Mouse (Mus musculus) thymus, postnatal 0 days (tissue): ENCODE data around the gene Ankrd13b. TPM values are rescaled to one million over a fixed set of nuclear protein-coding genes. Genes with fewer than 3 reads are reported as not detected.
"Not testable (repeated sequence)": the region's sequence is repeated elsewhere in the genome, so short reads cannot be mapped to it uniquely, and the experiment has no call there.

ENCODE experiments used
- DNase-seq: peaks from one replicate; pipeline ENCODE4 v3.0.0-alpha.2; 2015; ENCODE audit warnings: low spot score
- polyA plus RNA-seq: library from polyadenylated mRNA; unstranded; fragments of >200 nt; fragmentation: Nextera tagmentation; extraction: Ambion mirVana; gene quantifications from 2 replicates; pipeline ENCODE4 v1.2.1, GENCODE M21; 2015

The Ankrd13b gene
- 3.1 TPM in 2 replicates for polyA plus RNA-seq

DNA sequence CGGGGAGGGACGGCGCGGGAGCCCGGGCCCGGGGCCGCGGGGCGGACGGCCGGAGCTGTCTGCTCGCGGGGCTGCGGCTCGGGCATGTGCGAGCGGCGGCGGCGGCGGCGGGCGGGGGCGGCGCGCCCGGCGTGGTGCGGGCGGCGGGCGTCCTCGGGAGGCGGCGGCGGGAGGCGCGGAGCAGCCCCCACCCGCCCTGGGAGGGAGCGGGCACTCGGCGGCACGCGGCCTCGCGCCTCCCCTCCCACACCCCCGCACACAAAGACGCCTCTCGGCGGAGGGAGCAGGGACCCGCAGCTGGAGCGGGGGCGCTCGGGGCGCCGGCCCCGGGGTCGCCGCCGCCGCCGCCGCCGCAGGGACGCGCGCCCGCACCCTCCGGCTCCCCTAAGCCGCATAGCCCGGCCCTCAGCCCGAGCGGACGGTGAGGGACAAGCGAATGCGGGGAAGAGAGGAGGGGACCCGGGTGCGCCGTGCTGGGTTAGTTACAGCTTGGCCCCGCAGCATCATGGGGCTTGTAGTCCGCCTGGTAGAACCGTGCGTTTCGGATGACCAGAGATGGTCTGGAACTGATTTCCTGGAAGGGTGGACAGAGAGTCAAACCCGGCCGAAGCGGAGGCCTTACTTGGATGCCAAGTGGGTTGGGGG lies at the start of gene Ankrd13b:
Ankrd13b (minus strand) TSS at position 88 of the 645 bp plus-strand sequence.
- peak; percentile 35 for DNase-seq

DNA sequence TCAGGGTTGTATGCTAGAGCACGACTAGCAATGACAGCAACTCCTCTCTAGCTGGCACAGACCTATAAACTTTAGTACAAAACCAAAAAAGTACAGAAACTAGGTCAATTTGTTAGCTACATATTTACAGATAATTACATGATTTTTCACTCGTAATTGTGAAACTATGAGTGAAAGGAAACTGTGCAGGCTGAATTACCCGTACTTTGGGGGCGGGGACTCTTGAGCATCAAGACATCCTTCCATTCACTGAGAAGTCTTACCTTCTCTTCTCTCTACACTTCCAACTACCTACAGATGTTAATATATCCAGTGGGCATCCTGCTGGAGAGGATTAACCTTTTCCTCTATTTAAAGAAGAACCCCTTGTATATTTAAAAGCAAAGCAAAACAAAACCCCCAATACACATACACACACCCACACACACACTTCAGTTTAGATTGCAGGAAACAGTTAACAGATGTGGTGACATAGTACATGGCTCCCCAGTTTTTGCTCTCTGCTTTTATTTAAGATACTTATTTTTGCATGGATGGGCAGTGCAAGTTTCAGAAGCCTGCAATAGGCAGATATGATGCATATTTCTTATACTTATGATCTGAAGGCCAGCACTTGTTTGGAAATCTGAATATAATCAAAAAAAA lies 42.8 kb upstream of the Ankrd13b start:
- no peak for DNase-seq

DNA sequence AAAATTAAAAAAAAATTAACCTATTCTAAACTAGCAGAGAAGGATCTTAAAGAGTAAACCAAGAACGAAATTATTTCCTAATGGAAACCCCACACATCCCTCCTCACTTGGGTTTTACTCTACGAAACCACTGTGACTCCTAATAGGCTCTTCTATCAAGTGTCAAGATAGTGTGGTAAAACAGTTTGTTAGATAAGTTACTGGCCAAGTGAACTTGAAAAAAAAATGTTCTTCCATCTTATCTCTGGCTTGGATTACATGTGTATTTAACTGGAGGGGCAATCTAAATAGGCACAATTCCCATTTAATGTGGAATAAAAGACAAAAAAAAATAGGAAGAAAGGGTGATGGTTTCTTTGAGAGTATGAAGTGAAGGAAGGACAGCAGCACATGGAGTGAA lies 41.4 kb upstream of the Ankrd13b start:
- no peak for DNase-seq

DNA sequence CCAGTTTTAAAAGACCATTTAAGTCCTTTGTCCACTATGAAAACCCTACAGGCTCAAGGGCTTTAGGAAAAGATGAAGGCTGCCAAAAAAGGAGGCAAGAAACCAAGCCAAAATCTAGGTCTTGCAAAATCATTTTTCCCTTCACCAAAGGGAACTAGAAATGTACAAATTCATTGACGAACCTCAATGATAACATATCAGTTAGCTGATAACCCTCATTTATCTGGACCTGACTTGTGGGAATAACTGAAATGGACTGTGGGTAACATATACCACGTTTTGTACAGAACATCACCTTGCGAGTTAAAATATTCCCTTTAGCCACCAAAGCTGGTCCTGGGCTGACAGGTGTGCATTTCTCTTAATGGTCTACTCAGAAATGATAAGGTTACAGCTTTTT lies 40.2 kb upstream of the Ankrd13b start:
- DNase-seq: no peak

DNA sequence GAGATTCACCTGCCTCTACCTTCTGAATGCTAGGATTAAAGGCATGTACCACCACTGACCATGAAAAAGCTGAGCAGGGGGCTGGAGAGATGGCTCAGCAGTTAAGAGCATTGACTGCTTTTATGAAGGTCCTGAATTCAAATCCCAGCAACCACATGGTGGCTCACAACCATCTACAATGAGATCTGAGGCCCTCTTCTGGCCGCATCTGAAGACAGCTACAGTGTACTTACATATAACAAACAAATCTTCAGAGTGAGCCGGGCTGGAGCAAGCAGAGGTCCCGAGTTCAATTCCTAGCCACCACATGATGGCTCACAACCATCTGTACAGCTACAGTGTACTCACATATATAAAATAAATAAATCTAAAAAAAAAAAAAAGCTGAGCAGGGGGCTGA lies 38.9 kb upstream of the Ankrd13b start:
- DNase-seq: not testable (repeated sequence)

DNA sequence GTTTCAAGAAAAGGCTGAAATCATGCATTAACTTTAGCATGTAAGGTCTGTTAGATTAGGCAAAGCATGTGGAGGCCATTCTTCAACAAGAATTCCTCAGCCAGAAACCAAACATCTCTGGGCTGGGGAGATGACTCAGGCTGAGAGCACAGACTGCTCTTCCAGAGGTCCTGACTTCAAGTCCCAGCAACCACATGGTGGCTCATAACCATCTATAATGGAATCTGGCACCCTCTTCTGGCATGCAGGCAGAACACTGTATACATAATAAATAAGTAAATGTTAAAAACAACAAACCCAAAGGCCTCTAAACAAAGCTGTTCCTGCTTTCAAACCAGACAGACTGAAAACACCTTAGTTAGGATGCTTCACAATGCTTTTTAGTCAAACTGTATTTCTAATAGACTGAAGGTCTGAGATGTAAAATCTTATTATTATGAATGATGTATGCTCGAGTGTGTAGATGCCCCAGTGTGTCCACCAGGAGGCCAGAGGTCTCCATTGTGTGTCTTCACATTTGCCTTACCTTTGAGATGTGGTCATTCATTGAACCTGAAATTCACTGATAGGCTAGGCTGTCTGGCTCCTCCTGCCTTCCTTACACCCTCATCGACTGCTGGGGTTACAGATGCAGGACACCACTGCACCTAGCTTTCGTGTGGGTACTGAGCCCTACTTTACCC lies 36.5 kb upstream of the Ankrd13b start:
- DNase-seq: no peak

DNA sequence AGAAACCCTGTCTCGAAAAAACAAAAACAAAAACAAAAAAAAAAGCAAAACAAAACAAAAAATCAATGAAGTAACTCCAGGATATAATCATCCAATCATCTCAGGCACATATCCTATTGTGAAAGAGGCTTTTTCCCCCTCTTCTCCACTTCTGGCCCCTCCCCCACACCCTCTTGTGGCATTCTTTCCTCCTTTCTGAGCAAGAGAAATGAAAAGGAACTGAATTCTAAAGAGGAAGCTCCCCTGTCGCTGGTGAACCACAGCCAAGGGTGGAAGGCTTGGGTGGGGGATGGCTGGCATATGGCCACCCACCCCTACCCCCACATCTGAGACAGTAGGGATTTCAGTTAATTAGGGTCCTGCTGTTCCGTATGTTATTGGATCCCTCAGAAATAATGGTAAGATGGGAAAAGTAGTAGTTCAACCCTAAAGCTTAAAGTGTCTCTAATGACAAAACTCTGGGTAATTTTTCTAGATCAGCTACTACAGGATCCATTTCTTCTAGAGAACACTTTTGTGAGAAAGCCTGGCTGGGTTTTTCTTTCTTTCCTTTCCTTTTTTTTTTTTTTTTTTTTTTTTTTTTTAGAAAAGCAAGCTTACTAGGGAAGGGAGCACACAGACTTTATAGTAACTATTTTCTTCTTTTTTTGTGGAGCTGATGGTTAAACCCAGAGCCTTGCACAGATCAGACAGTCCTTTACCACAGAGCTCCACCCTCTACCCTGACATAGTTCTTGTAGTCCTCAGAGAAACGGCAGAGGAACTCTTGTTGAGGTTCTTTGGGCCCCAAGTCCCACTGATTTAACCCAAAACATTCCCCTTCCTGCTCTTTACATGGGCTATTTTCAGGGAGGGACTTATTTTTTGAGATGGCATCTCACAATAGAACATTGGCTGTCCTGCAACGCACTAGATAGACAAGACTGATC lies 31.4 kb upstream of the Ankrd13b start:
- peak; percentile 53 for DNase-seq

DNA sequence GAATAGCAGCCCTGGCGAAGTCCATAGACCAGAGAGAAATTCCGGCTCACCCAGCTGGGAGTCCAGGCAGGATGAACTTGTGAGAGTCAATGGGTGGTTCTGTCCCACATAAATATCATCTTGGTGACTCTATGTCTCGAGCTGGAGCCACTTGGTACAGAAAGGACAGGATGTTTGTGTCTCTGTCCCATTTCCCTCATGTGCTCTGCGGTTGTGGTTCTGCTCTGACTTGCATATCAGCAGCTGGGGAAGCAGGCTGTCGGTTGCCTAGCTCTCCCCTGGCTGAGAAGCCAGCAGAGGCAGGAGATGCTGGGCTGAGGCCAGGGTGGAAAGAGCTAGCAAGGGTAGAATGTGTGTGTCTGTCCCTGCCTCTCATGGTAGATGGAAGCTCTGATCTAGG lies 29.6 kb upstream of the Ankrd13b start, which contains the start of gene Gm10392:
Gm10392 (minus strand) TSS at position 156 of the 400 bp plus-strand sequence.
- DNase-seq: peak; percentile 92

DNA sequence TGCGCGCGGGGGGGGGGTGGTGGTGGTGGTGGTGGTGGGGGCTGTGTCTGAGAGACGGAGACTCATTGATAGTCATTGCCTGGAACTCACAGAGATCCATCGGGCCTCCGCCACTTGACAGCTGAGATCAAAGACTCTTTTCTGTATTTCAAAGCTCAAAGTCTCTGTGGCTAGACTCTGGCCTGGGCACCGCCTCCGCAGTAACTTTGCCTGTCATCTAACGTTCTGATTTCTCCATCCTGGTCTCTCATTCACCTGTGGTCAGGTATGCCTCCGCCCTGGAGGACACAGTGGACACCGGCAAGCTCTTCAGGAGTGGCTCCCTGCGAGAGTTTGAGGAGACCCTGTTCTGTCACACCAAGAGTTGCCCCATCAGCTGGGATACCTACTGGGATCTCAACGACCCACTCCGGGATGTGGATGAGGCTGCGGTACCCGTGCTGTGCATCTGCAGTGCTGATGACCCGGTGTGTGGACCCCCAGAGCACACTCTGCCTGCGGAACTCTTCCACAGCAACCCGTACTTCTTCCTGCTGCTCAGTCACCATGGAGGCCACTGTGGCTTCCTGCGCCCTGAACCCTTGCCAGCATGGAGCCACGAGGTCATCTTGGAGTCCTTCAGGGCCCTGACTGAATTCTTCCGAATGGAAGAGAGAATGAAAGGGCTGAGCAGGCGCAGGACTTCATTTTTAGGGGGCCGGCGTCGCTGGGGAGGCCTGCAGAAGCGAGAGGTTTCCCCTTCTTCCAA lies 28.7 kb upstream of the Ankrd13b start:
- DNase-seq: peak; percentile 47

DNA sequence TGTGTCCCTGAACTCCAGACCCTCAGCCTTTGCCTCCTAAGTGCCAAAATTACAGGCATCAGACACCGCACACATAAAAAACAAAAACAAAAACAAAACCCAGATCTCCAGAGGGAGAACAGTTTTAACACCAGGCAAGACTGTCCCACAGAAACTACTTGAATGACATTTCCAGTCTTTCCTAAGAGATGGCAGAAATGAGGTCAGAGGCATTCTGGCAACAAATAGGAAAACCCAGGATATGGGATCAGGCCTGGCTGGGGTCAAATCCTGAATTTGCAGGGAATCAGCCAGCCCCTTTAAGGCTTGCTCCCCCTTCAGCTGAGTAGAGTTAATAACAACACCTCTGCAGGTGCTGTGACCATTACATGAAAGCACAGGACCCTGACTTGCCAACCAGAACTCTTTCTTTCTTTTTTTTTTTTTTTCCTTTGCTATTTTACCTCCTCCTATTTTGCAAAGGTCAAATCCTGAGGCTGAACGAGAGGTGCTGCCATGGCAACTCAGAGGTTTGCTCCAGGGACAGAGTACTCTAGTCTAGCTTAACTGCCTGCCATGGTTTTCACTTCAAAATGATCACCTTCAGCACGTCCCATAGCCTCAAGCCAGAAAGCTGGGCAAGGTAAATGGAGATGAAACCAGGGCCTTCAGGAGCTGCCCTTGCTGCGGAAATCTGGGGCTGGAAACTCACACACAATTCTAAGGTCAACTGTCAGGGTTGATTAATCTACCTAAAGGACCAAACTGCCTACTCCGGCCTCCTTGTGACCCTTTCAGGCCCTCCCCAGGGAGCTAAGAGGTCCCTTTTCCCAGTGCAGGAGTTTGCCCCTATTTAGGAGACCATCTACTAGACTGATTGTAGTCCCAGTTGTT lies 27.3 kb upstream of the Ankrd13b start:
- DNase-seq: no peak

DNA sequence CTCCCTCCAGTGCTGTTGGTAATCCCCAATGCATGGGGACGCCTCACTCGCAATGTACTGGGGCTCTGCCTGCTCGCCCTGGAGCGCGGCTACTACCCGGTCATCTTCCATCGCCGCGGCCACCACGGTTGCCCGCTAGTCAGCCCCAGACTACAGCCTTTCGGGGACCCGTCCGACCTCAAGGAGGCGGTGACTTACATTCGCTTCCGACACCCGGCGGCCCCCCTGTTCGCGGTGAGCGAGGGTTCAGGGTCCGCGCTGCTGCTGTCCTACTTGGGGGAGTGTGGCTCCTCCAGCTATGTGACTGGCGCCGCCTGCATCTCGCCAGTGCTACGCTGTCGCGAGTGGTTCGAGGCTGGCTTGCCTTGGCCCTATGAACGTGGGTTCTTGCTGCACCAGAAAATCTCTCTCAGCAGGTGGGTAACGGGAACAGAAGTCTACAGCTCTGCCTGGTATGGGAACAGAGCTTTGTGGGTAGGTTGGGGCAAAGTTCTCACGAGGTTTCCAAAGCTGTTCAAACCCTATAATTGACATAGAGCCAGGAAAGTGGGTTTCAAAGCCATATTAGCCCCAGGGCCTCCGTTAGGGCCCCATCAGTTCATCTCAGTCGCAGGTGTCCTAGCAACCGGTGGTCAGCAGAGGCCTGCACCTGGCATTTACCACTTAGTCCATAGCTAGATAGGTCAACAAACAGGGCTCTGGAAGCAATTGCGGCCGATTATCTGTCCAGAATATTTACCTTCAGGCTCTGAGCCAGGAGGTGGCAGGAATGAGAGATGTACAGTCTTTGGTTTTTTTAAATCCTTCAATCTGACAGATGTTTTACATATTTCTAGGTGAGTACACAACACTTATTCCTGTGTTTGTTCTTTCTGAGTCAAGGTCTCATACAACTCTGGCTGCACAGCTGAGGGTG lies 26.4 kb upstream of the Ankrd13b start, which contains the start of gene Trp53i13:
Trp53i13 (minus strand) TSS at position 344 of the 916 bp plus-strand sequence.
- DNase-seq: peak; percentile 57

DNA sequence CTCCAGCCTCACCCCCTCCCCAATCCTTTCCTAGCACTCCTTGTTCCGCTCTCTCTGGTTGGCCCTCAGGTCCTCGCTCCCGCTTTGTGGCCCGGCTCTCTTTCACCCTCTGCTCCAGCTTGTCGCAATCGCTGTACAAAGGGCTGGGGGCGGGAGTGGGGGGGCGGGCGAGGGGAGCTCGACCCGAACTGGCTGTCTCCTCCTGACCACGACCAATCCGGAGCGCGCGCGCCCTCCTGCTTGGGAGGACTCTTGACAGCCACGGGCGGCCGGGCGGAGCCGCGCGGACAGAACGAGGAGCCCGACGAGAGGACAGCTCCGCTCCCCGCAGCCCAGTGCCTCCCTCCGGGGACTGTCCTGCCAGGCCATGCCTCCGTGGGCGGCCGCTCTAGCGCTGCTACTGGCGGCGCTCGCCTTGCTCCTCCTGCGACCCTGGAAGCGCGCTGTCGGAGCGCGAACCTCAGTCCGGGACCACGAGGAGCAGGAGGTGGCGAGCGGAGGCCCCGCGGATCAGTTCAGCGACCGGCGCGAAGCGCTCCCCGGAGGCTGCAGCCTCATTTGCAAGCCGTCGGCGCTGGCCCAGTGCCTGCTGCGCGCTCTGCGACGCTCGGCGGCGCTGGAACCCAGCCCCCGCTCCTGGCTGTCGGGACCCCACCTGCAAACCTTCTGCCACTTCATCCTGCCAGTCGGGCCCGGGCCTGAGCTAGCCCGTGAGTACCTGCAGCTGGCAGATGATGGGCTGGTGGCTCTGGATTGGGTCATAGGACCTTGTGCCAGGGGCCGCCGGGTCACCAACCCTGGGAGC lies 25.6 kb upstream of the Ankrd13b start, which contains the start of gene Abhd15:
Abhd15 (plus strand) TSS at position 290 of the 805 bp plus-strand sequence.
- peak; percentile 77 for DNase-seq

DNA sequence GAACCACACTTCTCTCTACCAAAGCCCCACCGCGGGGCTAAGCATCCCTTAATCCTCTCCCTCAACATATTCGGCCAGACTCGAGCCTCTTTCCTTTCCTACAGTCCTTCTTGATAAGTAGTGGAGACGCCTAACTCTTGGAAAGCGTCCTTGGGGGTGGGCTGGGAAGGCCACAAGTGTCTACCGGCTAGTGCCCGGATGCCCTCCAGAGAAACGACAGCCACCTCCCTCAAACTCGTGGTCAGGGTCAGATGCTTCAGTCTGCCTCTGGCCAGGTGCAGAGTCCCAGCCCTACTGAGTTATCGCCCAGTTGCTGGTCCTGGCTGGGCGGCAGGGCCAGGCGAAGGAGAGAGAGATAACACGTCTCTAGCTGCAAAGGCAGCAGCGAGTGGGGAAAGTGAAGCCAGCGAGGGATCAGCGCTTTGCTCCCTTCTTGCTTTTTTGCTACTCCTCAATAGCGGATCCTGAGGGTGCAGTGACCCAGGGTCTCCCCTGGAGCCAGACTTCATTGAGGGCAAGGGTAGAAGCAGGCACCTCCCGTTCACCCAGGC lies 24.9 kb upstream of the Ankrd13b start:
- peak; percentile 35 for DNase-seq

DNA sequence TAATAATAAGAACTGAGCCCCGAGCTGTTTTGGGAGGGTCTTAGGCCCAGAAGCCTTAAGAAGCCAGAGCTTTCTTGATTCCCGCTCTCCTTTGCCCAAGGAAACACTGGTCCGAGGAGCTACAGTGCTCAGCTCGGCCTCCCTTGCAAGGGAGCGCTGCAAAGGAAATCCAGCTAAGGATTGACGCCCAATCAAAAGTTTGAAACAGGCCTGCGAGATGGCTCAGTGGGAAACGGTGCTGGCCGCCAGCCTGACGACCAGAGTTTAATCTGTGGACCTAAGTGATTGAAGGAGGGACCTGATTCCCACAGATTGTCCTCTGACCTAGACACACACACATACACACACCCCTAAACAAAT lies 24.3 kb upstream of the Ankrd13b start:
- no peak for DNase-seq

DNA sequence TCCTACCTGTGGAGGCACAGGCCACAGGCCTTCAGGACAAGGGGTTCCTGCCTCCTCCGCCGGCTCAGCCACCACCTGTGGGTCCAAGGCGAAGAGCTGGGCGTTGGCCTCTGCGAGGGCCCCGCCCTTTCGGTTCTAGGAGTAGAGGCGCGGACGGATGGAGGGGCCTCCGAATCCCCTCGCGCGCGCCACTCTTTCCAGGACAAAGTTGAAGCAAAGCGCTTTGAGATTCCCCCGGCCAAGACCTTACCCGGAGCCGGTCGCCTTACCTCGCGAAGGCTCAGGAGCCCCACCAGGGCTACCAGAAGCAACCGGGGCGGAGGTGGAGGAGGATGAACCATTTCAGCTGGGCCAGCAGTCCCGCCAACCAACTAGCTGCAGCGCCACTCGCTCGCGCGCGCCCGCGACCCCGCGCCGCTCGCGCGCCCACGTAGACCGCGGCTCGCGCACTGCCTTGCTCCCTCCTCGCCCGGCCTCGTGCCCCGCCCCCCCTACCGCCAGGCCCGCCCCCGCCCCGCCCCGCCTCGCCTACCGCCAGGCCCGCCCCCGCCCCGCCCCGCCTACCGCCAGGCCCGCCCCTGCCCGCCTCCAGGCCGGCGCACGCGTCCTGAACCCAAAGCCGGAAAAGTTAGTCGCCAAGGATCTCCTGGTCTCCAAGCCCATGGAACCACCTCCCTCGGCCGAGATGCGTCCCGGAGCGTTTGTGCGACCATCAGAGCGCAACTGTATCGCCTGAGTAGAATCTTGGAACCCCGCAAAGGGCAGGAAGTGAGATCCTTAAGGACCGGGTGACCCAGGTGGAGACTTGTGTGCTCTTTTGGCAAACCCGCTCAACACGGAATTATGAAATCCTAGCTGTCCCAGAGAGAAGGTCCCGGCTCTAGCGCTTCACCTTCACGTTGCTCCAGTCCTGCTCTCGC lies 23.7 kb upstream of the Ankrd13b start:
- DNase-seq: peak; percentile 92

DNA sequence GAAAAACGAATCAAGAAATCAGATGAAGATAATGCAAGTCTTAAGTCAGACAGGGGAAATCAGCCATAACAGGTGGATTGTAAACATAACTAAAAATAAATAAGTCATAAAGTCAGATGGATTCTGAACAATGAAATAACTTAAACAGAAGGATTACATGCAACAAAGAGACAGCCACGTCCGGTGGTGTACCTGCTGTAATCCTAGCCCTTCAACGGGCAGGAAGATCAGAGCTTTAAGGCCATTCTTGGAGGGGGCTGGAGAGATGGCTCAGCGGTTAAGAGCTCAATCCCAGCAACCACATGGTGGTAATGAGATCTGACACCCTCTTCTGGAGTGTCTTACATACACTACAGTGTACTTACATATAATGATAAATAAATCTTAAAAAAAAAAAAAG lies 21.9 kb upstream of the Ankrd13b start:
- DNase-seq: no peak
